Mouse (Mus musculus): ENCODE measurements around the gene Ccdc107.
"Not testable (repeated sequence)": the region's sequence is repeated elsewhere in the genome, so short reads cannot be mapped to it uniquely, and the experiment has no call there.

The Ccdc107 gene

DNA sequence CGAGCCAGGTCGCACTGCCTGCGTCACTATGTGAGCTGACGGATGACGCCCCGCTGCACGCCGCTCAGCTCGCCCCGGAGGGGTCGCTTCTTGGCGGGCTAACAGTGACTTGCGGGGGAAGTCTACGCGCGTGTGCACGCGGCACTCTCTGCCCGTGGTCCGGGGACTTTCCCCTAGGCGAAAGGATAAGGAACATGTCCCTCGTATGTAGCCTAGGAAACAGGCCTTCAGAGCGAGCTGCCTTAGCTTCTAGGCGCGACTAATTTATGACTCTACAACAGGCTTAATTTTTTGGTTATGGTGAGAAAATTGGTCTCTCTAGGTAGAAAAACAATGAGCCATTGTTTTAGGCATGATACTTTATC lies at the start of gene Ccdc107:
Gene Ccdc107 (plus strand): TSS at position 80 of the 365 bp plus-strand sequence.
- DNase-seq, result peak; percentile 91 to 97

DNA sequence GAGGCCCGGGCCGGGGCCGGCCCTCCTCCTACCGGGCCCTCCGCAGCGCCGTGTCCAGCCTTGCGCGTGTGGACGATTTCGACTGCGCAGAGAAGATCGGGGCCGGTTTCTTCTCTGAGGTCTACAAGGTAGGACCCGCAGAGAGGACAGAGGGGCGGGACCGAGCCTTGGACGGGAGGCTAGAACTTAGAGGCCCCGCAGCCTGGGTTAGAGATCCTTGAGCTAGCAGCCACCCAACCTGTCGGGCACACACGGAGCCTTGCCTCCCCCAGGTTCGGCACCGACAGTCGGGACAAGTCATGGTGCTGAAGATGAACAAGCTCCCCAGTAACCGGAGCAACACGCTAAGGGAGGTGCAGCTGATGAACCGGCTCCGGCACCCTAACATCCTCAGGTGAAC lies 49.2 kb upstream of the Ccdc107 start:
- peak in 1 of 2 experiments; percentile 44 for DNase-seq

DNA sequence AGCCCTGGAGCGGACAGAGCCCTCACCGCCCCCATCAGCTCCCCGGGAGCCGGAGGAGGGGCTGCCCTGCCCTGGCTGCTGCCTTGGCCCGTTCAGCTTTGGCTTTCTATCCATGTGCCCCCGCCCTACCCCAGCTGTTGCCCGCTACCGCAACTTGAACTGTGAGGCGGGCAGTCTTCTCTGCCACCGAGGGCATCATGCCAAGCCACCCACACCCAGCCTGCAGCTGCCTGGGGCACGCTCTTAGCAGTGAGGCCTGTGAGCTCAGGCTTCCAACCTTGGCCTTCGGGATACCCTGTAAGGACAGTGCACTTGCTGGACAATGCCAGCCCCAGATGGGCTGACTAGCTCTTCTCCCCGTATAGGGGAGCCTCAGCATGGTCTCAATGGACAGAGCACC lies 45.4 kb upstream of the Ccdc107 start:
- peak in 1 of 2 experiments; percentile 27 for DNase-seq

DNA sequence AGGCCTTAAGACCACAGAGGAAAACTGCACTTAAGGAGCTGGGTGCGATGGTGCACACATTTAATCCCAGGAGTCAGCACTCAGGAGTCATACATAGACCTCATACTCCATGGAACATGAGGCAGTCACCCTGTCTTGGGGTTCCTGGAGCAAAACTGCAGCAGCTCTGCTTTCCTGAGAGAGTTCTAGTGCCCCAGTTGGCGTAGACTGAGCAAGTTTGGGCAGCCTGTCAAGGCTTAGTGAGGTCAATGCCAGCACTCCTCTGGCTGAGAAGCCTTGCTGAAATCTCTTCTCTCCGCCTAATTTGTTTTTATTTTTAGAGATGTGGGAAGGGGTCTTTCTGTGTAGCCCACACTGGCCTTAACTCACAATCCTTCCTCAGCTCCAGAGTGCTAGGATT lies 44.1 kb upstream of the Ccdc107 start:
- no peak for DNase-seq

DNA sequence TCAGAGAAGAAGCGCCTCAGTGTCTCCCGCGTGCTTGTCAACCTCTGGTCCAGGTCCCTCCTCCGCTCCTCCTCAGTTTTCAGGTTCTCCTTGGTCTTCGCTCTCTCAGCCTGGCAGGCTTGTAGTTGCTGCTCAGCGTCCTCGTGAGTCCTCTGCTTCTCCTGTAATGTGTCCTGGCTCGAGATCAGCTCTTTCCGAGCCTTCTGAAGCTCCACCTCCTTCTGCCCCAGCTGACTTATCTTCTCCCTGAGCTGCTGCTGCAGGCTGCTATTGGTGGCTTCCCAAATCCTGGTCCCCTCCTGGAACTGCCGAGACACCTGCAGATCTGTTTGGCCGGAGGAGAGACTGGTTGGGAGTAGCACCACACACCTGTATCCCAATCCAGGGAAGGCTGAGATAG lies 40.4 kb upstream of the Ccdc107 start:
- no peak for DNase-seq

DNA sequence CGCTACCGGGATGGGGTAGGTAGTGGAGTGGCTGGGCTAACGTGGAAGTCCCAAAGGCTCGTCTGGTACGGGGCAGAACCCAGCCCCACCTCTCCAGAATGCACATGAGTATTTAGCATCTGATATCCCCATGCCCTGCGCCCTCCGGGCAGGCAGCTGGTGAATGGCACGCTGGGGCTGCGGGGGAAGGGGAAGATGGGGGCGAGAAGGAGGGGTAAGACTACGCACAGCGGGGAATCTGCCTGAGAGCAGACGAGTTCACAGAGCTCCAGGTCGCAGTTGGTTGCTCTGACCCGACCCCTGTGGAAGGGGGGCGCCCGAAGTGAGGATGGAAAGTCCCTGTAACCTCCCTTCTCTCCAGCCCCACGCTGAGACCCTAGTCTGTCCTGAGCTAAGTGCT lies 39.3 kb upstream of the Ccdc107 start:
- no peak for DNase-seq

DNA sequence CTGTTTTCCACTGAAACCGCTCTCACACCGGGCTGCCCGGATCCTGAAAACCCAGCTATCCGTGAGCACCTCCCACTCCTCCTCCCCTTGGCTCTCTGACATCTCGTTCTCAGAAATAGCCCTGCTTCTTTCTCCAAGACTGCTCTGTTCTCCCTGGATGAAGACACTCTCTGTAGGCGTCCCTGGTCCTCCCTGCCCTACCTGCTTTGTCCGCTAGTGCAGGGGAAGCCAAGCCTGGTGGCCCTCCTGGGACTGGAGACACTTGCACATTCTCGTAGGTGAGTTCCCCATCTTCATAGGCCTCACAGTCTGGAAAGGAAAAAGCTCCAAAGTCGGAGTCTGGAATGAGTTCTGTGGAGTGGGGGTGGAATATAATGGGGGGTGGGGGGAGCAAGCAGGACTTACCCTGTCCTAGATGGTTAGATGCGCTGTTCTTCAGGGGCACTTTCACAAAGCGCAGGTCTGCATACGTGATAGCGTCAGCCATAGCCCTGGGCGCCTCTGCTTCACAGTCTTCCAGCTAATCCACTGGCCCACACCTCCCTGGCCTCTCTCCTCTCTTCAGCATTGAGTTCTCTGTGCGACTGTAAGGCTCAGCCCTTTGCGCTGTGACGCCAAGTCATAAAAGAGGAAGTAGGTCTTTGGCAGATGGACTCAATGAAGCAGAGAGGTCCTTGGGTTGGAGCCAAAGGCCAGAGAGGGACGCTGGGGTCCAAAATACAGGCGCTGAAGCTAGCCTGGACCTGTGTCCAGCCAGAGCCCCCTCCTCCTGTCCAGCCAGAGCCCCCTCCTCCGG lies 38.5 kb upstream of the Ccdc107 start, which contains the start of gene Cd72:
Gene Cd72 (minus strand): TSS at position 588 of the 796 bp plus-strand sequence.
- no peak for DNase-seq

DNA sequence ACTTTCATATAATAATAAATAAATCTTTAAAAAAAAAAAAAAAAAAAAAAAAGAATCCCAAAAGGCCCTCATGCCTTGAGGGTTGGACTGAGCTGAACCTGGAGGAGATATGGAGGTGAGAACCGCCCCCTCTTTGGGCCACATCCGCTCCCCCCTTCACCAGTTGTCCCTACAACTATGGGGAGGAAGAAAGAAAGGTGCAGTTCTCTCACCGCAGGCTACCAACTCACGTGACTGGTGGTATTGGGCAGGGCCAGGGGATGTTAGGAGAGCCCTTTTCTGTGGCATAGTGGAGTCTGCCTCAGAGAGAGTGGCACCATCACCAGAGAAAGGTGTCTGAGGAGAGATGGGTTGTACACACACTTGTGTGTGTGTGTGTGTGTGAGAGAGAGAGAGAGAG lies 36.2 kb upstream of the Ccdc107 start:
- no peak for DNase-seq

DNA sequence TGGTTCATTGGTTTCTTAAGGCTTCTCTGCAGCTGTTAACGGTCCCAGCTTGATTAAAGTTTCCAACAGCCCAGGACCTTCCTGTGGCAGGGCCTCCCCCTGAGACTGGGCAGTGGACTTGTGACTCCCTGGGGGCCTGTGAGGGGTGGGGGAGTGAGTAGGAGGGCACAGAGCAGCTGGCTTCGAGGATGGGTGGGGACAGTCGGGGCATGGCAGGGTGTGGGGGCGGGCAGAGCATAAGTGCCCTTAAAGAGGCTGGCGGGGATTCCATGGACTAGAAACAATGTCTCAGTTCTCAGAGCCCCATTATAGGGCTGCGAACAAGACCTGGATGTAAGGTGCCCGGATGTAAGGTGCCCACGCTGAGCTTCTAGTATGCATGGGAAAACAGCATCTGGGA lies 35.6 kb upstream of the Ccdc107 start:
- DNase-seq, result peak in 1 of 2 experiments; percentile 30

DNA sequence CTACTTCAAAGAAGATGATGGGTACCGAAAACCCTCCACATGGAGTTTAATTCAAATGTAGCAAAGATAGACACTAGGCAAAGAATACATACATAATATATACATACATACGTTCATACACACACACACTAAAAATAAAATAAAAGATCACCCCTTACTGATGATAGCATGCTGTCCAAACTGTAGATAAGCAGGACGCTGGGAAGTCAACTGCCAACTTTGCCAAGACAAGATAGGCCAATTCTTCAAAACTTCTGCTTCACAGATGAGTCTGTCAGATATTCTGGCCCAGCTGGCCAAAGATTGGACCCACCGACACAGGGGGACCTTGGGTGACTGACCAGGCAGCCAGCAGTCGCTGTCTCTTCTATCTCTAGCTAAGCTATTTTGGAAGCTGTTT lies 29.6 kb upstream of the Ccdc107 start:
- no peak for DNase-seq

DNA sequence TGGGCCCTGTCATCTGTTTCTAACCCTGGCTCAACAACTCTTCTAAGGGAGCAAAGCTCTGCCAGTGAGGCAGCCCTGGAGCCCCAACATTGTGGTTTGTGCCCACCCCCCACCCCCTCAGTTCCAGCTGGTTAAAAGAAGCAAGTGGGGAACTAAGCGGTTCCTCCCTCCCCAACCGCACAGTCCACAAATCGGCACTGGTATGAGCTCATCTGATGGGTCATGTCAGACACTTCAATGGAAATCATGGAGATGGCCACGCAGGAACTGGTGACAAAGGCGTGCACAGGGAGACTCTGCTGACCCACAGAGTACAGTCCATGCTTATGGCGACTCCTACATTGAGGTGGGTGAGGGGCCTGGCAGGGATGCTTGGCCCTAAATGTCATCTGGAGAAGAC lies 26.8 kb upstream of the Ccdc107 start:
- DNase-seq, result no peak

DNA sequence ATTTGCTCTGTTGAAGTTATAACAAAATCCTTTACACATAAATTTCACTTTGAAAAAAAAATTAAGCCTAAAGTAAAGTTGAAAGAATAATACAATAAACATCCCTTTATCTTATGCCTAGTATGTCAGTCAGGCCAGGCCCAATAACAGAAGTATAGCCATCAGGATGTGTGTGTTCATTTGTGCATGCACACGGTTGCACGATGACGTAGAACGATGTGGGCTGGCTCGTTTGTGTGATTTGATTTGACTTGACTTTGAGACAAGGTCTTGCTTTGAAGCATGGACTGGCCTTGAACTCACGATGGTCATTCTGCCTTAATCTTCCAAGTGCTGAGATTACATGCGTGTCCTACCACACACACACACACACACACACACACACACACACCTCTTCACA lies 25.8 kb upstream of the Ccdc107 start:
- DNase-seq, result no peak

DNA sequence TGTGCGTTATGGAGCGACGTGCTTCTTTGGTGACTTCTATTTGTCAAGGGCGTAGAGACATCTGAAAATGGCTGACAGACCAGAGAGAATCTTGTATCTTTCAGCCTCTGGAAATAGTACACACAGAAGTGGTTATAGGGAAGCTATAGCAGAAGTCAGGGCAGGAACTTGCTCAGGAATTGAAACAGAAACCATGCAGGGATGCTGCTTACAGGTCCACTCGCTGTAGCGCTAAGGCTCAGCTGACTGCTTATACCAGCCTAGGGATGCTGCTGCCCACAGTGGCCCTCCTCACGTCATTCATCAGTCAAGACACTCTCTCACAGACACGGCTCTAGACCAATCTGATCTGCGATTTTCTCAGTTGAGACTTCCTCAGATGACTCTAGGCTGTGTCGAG lies 22.4 kb upstream of the Ccdc107 start:
- DNase-seq, result no peak

DNA sequence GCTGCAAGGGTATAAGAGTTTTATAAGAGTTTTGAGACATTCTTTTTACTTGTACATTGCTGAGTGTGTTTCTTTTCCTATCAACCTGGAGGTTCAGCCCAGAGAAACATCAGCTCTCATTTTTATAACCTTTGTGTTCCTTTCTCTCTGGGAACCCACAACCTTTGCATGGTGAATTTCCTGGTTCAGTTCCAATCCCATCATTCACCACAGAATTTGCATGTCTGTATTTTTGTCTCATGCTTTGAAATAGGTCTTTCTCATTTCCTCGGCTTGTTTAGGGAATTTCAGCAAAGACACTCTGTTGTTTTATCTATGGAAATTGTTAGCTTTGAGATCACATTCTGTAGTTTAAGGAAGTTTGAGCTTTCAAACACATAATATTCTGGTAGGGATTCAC lies 19.1 kb upstream of the Ccdc107 start:
- DNase-seq, result no peak

DNA sequence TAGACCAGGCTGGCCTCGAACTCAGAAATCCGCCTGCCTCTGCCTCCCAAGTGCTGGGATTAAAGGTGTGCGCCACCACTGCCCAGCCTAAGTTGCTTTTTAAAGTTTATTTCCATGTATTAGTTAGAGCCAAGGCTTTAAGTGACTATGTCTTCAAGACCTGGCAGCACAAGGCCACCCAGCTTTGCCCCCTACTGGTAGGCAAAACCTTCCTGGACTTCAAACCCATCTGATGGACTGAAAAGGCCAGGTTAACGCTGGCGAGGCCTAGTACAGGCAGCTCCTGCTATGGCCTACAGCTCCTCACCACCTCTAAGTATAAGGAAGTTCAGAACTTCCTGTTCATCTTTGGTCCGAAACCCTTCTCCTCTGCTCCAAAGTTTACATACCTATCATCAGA lies 16.1 kb upstream of the Ccdc107 start:
- no peak for DNase-seq

DNA sequence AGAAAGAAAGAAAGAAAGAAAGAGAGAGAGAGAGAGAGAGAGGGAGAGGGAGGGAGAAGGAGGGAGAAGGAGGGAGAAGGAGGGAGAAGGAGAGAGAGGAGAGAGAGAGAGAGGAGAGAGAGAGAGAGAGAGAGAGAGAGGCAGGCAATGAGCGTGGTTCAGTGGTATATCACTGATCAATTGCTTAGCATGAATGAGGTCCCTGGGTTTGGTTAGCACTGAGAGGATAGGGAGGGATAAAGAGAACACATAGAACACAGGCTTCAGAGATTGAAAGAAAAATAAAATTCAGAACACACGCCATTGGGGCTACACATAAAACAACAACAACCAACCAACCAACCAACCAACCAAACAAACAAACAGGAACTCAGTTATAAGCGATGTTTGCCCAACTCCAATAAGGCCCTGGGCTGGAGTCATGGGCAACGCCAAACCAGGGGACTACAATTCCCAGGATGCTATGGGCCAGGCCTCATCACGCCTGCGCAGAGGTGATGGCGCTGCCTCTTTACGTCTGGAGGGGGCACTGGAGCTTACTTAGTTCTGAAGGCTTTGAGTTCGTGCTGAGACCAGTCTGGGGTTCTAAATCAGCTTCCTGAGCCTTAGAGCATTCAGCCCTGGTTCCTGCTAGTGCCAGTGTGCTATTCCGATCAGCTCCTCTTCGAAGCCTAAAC lies 14.7 kb upstream of the Ccdc107 start:
- DNase-seq, result peak; percentile 91 to 92

DNA sequence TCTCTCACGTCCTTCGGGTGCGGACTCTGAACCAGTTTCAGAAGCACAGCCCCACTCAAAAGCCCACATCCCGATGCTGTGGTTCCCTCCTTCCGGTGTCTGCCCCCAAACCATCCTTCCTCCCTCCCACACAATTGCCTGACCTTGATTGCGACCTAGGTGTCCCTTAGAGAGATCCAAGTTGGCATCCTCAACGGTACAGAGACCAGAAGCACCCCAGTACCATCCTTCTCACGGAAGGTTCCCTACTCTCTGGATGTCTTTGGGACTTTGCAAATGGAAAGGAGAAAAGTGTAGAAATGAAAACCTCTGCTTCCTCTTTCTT lies 14.2 kb upstream of the Ccdc107 start:
- DNase-seq, result no peak

DNA sequence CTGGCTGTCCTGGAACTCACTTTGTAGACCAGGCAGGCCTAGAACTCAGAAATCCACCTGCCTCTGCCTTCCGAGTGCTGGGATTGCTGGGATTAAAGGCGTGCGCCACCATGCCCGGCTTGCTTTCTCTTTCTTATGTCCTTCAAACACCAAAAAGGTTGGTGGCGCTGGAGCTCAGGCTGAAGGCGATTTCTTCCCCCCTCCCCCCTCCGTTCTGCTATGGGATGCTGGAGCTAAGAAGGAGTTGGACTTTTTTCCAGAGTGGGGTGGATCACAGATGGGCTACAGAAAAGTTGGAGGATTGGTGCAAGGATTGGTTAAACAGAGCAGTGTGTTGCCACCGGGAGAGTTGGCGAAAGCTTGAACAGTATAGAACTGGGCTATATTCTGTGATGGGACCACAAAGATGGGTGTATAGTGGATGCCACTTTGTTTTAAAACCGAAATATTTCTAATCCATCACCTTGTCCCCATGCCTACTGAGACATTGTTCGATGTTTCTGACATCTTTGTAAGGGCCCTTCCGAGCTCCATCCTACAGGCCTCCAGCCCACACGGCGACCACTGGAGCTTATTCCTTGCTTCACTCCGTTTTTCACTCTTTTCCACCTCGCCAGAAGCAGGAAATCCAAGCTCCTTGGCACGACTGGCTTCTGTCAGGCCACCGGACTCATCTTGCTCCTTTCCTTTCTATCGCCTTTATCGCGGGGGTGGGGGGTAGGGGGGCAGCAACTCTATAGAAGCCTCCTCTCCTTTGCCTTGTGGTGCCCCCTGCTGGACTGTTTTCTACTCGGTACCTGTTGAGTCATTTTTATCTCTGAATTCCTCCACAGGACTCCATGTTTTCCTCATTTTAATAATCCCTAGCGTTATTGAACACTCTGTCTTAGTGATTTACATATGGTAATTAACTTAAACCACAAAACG lies 13.5 kb upstream of the Ccdc107 start:
- peak; percentile 47 to 82 for DNase-seq

DNA sequence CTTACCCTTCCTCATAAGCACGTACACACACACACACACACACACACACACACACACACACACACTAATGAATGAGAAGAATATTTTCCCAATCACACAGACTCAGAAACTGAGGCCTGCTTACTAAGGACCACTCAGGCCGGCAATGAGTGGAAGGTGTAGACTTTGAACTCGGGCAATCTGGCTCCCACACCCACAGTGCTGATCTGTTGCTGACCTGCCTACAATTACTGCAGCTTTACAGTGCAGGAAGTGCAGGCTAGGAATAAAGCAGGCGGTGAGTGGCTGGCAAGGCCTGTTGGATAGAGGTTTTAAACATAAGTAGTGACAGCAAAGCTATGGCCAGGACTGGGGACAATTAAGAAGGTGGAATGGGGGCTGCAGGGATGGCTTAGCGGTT lies 11.7 kb upstream of the Ccdc107 start:
- DNase-seq, result no peak

DNA sequence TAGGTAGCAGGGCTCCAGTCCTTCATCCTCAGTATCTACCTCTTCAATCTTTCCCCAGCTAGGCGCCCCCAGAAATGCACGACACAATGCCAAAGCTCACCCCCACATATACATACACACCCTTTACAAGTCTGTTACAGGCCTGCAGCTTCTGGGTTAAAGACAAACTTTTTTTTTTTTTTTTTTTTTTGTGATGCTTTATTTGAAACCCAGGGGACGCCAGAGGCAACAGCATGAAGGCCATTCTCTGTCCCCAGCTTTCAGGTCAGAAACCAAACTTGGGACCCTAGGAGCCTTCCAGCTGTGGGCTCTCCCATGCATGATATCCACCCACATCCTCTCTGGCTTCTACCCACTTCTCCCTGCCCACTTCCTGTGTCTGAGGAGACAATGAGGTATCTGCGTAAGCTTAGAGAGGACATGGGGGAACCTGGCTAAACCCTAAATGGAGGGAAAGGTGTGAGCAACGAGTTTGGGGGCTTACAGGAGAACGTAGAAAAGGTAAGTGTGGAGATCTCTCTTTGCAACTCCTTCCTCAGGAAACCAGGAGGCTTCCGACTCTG lies 10.7 kb upstream of the Ccdc107 start:
- no peak for DNase-seq

DNA sequence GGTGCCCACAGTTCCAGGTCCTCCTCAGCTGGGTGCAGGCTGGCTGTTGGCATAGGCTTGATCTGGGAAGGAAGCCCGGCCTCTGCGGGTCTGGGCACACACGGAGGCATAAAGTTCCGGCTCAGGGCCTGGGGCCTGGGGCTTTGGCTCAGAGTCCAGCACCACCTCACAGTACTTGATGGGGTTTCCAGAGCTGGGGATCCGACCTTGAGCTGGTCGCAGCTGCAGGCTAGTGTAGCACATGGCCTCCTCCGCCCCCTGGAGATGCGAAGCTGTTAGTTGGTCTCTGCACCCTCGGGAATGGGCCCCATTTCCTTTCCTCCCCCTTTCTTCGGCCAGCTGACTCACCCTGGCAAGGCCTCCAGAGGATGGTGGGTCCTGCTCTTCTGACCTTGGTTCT lies 10.1 kb upstream of the Ccdc107 start:
- DNase-seq, result peak in 1 of 2 experiments; percentile 23

DNA sequence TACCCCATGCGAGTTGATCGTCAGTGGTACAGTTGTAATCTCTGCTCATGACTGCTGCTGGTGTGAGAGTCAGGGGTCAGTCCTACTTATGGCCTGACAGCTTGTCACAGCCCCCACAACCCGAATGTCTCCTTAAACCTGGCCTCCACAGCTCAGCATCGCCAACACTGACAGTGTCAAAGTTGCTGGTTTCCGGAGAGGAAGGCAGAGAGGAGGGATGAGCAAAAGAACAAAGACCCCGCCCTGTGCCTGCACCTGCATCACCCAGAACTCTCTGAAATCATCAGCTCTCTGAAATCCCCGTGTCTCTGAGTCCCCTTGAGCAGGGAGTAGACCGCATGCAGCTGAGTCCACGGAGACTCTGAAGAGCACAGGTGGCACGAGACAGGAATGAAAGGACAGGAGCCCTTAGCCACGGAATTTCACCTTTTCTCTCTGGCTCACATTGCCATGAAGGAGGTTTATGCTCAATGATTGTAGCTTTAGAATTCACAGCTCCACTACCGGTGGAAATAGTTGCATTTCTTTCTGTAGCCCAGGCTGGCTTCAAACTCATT lies 9.1 kb upstream of the Ccdc107 start, which contains the start of gene Sit1:
Gene Sit1 (minus strand): TSS at position 200 of the 557 bp plus-strand sequence.
- no peak for DNase-seq

DNA sequence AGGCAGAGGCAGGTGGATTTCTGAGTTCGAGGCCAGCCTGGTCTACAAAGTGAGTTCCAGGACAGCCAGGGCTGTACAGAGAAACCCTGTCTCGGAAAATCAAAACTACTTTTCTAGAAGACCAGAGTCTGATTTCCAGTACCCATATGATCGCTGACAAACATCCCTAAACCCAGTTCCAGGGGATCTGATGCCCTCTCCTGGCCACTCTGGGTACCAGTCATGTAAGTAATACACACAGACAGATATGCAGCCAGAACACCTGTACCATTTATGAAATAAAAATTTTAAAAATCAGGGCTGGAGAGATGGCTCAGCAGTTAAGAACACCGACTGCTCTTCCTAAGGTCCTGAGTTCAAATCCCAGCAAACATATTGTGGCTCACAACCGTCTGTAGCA lies 7.0 kb upstream of the Ccdc107 start:
- DNase-seq, result not testable (repeated sequence)
